Mouse (Mus musculus): ENCODE measurements at regions not wholly inside any gene's neighbourhood (a gene's known extent, or its start where the extent isn't known, plus 50 kb on each side); places are given as distances from the start of the nearest gene placed in this dataset.

DNA sequence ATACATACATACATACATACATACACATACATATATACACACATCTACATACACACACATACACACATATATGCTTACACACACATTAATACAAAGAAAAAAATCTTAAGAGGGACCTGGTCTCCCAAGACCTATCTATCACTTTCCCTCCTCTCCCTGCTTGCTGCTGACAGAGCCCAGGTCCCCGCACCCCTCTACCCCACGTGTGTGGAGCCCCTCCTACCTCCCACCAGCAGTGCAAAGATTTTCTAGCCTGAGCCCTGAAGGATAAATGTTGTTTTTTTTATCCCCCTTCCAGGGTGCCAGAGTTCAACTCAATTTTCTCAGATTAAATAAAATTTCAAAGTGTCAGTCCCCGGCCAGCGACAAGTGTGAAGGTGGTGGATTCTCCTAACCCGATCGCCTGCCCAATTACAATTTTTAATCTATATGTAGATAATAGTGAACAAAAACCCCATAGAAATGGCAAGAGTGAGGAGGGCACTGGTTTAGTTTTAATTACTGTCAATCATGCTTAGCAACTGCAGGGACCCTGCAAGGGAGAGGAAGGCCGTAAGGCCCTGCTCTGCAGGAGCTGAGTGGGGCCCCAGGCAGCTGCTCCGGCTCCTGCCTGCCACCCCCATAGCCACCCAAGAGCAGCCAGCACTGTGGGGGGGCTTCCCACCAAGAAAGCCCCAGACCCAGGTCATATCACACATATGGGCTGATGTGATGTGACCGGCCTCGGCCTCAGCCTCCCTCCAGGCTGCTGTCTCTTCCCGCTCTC, 85.7 kb downstream of the Cryba4 start:
- DNase-seq (ENCODE audit: low spot score) = no peak
- Histone ChIP-seq H3K9me3 (replicated peaks) (no peaks in the 10 kb centered on the region), H3K4me3 (no peak overlapping the region), H3K4me1 (peaks cover 15% of the 10 kb centered on the region), H3K36me3 (no peaks in the 10 kb centered on the region), H3K27me3 (ENCODE audit: low read depth, poor library complexity, severe bottlenecking) (peaks cover 29% of the 10 kb centered on the region; the same call in 1 of the 2 replicates), H3K27ac (no peak overlapping the region)
- 76% methylated on average over 11 of the region's 11 CpGs for WGBS

- Histone ChIP-seq H3K27ac (no peak overlapping the region), H3K4me1 (peaks cover 4% of the 10 kb centered on the region)
- WGBS = 75% methylated on average over 10 of the region's 10 CpGs
These were observed 84.5 kb downstream of the Cryba4 start for GRCm38 (mm10) chr5:112167790-112168189.

GRCm38 (mm10) chr5:112171325-112171724, 81.0 kb downstream of the Cryba4 start:
- no peak overlapping the region for H3K27ac ChIP-seq
- no peaks in the 10 kb centered on the region for H3K36me3 ChIP-seq
- no peak for DNase-seq (ENCODE audit: low spot score)
- peaks cover 3% of the 10 kb centered on the region for H3K4me1 ChIP-seq
- H3K27me3 ChIP-seq (ENCODE audit: low read depth, poor library complexity, severe bottlenecking) = 0 out of 2 replicates have a peak, but pooled peaks cover 10% of the 10 kb centered on the region
- H3K4me3 ChIP-seq = no peak overlapping the region
- 75% methylated on average over 2 of the region's 2 CpGs for WGBS
- H3K9me3 ChIP-seq (replicated peaks) = no peaks in the 10 kb centered on the region

More at GRCm38 (mm10) chr5:112167790-112168189, 84.5 kb downstream of the Cryba4 start:
- H3K36me3 ChIP-seq = no peaks in the 10 kb centered on the region
- no peak for DNase-seq (ENCODE audit: low spot score)
- H3K9me3 ChIP-seq (replicated peaks) = no peaks in the 10 kb centered on the region
- no peak overlapping the region for H3K4me3 ChIP-seq
- H3K27me3 ChIP-seq (ENCODE audit: low read depth, poor library complexity, severe bottlenecking) = 0 out of 2 replicates have a peak, but pooled peaks cover 18% of the 10 kb centered on the region

DNA sequence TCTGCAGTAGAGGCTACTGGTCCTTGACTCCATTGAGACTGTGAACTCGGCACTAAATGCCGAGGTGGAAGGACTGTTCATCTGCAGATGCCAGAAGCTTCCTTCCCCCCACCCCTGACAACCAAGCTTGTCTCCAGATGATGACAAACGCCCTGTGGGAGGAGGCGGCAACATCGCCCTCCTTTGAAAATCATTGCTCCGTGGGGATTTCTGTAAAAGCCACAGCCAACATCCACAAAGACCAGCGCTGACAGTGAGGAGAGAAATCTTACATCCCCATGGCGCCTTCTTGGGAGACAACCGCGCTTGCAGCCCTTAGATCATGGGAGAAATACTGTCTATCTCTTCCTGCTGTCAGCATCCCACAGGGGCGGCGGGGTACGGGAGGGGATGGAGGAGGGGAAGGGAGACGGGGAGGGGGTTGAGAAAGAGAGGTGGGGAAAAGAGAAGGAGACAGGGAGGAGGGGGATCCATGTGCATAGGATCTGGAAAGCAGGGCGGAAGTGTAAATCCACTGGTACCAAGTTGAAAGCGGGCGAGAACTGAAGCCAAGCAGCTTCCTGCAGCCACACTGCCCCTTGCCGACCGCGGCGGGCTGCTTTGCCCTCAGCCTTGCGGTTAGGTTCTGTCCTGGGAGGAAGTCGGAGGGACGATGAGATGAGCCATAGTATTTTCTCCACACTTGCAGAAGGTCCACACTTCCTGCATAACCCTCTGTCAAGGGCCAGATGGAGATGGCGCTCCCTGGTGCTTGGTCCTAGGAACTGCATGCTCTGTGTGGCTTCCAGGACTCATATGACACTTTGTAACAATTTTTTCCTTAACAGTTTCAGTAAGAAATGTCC, 72.9 kb downstream of the Cryba4 start:
- no peaks in the 10 kb centered on the region for H3K9me3 ChIP-seq (replicated peaks)
- peak; percentile 70 for DNase-seq (ENCODE audit: low spot score)
- H3K4me3 ChIP-seq = peak overlapping the region; percentile 45
- H3K27me3 ChIP-seq (ENCODE audit: low read depth, poor library complexity, severe bottlenecking) = peaks cover 39% of the 10 kb centered on the region
- H3K4me1 ChIP-seq = peaks cover 7% of the 10 kb centered on the region
- peak overlapping the region; percentile 66 for H3K27ac ChIP-seq
- no peaks in the 10 kb centered on the region for H3K36me3 ChIP-seq
- 24% methylated on average over 25 of the region's 25 CpGs for WGBS

DNA sequence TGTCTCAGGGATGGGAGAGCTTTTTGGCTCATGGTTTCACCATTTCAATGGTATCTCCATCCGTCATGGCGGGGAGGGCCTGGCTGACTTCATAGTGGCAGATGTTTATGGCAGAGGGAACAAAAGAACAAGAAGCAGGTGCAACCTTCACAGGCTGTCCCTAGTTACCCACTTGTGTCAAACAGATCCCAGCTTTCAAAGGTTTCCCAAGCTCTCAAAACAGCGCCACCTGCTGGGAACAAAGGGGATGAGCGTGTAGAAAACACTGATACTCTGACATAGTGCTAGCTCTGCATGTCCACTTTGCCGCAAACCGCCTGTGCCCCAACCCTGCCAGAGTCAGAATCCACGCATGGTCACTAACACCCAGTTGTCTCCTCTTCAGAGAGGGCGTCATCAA, 69.5 kb downstream of the Cryba4 start:
- H3K27ac ChIP-seq = no peak overlapping the region
- H3K4me3 ChIP-seq = no peak overlapping the region
- peaks cover 7% of the 10 kb centered on the region for H3K4me1 ChIP-seq
- peaks cover 44% of the 10 kb centered on the region for H3K27me3 ChIP-seq (ENCODE audit: low read depth, poor library complexity, severe bottlenecking)
- WGBS = 36% methylated on average over 8 of the region's 8 CpGs
- DNase-seq (ENCODE audit: low spot score) = peak; percentile 76
- H3K9me3 ChIP-seq (replicated peaks) = no peaks in the 10 kb centered on the region
- H3K36me3 ChIP-seq = no peaks in the 10 kb centered on the region

GRCm38 (mm10) chr5:112195667-112196066, 56.7 kb downstream of the Cryba4 start:
- 84% methylated on average over 6 of the region's 6 CpGs for WGBS
- Histone ChIP-seq H3K4me3 (no peak overlapping the region), H3K27me3 (ENCODE audit: low read depth, poor library complexity, severe bottlenecking) (no peaks in the 10 kb centered on the region), H3K27ac (no peak overlapping the region), H3K9me3 (replicated peaks) (no peaks in the 10 kb centered on the region), H3K36me3 (no peaks in the 10 kb centered on the region), H3K4me1 (no peaks in the 10 kb centered on the region)
- no peak for DNase-seq (ENCODE audit: low spot score)
